Mouse (Mus musculus) liver, embryonic 14.5 days (tissue): Measurements from ENCODE around the gene Scn8a. TPM values are rescaled to one million over a fixed set of nuclear protein-coding genes. Genes with fewer than 3 reads are reported as not detected.

ENCODE experiments used
- ATAC-seq: fragments of 200-750 bp; cut with Nextera tagmentation; 2 replicates; pipeline ENCODE4 v1.8.0; 2017; ENCODE audit warnings: moderate number of reproducible peaks, mild to moderate bottlenecking, moderate library complexity; ENCODE audit not compliant: insufficient read depth
- DNase-seq, 3 experiments: peaks; one replicate each; pipeline ENCODE4 v3.0.0-alpha.2; 2012 to 2013; ENCODE audit warnings: low read depth in 3 of 3, low spot score in 3 of 3
- H3K27ac ChIP-seq: fragments of 300-500 bp; sonication (generic); 2 replicates; pipeline ENCODE4 v1.5.1; 2014; ENCODE audit warnings: moderate library complexity, mild to moderate bottlenecking, control low read depth, inconsistent platforms
- H3K27me3 ChIP-seq: fragments of 300-500 bp; sonication (generic); 2 replicates; pipeline ENCODE4 v1.6.1; 2014; ENCODE audit warnings: mild to moderate bottlenecking, low read length, moderate library complexity; ENCODE audit not compliant: control insufficient read depth, insufficient read depth
- H3K36me3 ChIP-seq: fragments of 300-500 bp; sonication (generic); replicated peaks from 2 replicates; pipeline ENCODE4 v1.6.1; 2014; ENCODE audit warnings: low read depth; ENCODE audit not compliant: control insufficient read depth, insufficient read depth
- H3K4me1 ChIP-seq, 2 experiments: fragments of 200-500 bp in 1 of 2; fragments of 300-500 bp in 1 of 2; sonication (generic) in 1 of 2; replicated peaks; 2 replicates each; pipeline ENCODE4 v1.6.1; 2012 to 2014; ENCODE audit warnings: antibody characterized with exemption in 1 of 2, inconsistent platforms in 1 of 2, low read length in 1 of 2; ENCODE audit not compliant: control insufficient read depth in 2 of 2, insufficient read depth in 2 of 2
- H3K4me2 ChIP-seq: fragments of 300-500 bp; sonication (generic); 2 replicates; pipeline ENCODE4 v1.6.1; 2014; ENCODE audit warnings: low read depth, mild to moderate bottlenecking, control low read depth, moderate library complexity
- H3K4me3 ChIP-seq, 2 experiments: fragments of 200-500 bp in 1 of 2; fragments of 300-500 bp in 1 of 2; sonication (generic) in 1 of 2; 2 replicates each; pipeline ENCODE4 v1.5.1; 2012 to 2014; ENCODE audit warnings: low read depth in 2 of 2, low read length in 2 of 2, mild to moderate bottlenecking in 2 of 2, control low read depth in 1 of 2, inconsistent platforms in 1 of 2, moderate library complexity in 1 of 2; ENCODE audit not compliant: insufficient read depth in 1 of 2
- H3K9ac ChIP-seq: fragments of 300-500 bp; sonication (generic); replicated peaks from 2 replicates; pipeline ENCODE4 v1.6.1; 2014; ENCODE audit warnings: mild to moderate bottlenecking, control low read depth, moderate library complexity
- H3K9me3 ChIP-seq: fragments of 300-500 bp; sonication (generic); 2 replicates; pipeline ENCODE4 v1.6.1; 2016; ENCODE audit warnings: low read length, mixed read lengths; ENCODE audit not compliant: control insufficient read depth
- CTCF ChIP-seq: IDR thresholded peaks from 2 replicates; pipeline ENCODE4 v1.5.1; 2016; ENCODE audit warnings: antibody characterized with exemption, low read depth, control low read depth
- EP300 ChIP-seq: IDR thresholded peaks from 2 replicates; pipeline ENCODE4 v1.6.1; 2016; ENCODE audit warnings: antibody characterized with exemption, low read depth
- WGBS: fragments of 180-500 bp; shearing (Covaris S2); extraction: QIAGEN DNeasy Blood & Tissue Kit; methylation state at CpG from one replicate; pipeline ENCODE4 v1.1.7; 2014; ENCODE audit not compliant: insufficient replicate concordance; 5-methylcytosine and 5-hydroxymethylcytosine counted together
- polyA plus RNA-seq, 2 experiments: library from polyadenylated mRNA; depleted of rRNA in 1 of 2; stranded (reverse) in 1 of 2; unstranded in 1 of 2; fragments of >200 nt; fragmentation: Nextera tagmentation in 1 of 2; extraction: Ambion mirVana in 1 of 2; gene quantifications; 2 replicates each; pipeline versions ENCODE4 v1.2.1 to v1.2.3; 2012 to 2014

The Scn8a gene
- polyA plus RNA-seq, 2 experiments, result 0.13 to 0.41 TPM

DNA sequence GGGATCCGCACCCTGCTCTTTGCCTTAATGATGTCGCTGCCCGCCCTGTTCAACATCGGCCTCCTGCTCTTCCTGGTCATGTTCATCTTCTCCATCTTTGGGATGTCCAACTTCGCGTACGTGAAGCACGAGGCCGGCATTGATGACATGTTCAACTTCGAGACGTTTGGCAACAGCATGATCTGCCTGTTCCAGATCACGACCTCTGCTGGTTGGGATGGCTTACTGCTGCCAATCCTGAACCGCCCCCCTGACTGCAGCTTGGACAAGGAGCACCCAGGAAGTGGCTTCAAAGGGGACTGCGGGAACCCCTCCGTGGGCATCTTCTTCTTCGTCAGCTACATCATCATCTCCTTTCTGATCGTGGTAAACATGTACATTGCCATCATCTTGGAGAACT lies 170.0 kb downstream of the Scn8a start:
- Histone ChIP-seq H3K4me1 (no peaks in the 10 kb centered on the region), H3K36me3 (no peaks in the 10 kb centered on the region), H3K9me3 (no peaks in the 10 kb centered on the region), H3K4me3 (no peak overlapping the region), H3K9ac (no peak overlapping the region), H3K27ac (no peak overlapping the region), H3K27me3 (peaks cover 29% of the 10 kb centered on the region), H3K4me2 (no peak overlapping the region)
- ATAC-seq (no peak), DNase-seq (no peak)
- no peak for TF ChIP-seq EP300
- peak; percentile 50 for TF ChIP-seq CTCF
- 39% methylated on average over 17 of the region's 17 CpGs for WGBS

DNA sequence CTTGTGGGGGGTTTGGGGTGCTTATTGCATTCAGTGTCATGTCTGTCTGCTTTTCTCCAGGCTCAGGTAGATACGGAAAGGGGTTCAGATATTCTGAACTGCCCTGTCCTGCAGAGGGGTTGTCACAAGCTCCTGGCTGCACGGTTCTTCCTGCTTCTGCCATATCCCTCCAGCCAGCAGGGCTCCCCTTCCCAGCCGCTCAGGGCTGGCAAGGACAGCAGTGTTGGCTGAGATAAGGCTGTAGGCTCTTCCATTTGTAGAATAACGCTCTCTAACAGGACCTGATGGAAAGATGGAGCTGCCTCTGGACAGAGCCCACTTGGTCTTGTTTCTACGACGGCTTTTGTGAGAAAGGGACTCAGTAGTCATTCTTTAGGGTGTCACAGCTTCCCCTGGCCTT lies 172.3 kb downstream of the Scn8a start:
- Histone ChIP-seq H3K4me3 (no peak overlapping the region), H3K27ac (no peak overlapping the region), H3K4me1 (no peaks in the 10 kb centered on the region), H3K9ac (no peak overlapping the region), H3K27me3 (peaks cover 51% of the 10 kb centered on the region), H3K9me3 (no peaks in the 10 kb centered on the region), H3K4me2 (no peak overlapping the region), H3K36me3 (no peaks in the 10 kb centered on the region)
- whole genome bisulfite sequencing, result 34% methylated on average over 6 of the region's 6 CpGs
- DNase-seq (no peak), ATAC-seq (no peak)
- TF ChIP-seq EP300 (no peak), CTCF (no peak)

DNA sequence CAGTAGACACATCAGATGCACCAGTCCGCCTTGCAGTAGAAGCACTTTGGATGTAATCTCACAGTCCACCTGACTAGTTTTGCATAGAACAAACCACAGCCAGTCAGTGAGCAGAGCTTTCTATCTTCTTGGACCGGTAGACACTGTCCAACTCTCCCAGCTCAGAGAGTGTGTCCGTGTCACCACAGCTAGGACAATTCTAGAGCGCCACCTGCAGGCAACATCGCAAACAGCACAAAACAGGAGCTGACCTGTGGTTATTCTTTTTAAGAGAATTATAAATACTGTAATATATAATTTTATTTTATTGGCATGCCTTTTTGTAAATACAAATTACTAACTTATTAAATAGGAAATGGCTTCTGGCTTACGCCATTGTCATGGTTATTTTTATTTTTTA lies 173.0 kb downstream of the Scn8a start:
- DNase-seq (peak in 1 of 3 experiments; percentile 12), ATAC-seq (no peak)
- 19% methylated on average over 6 of the region's 6 CpGs for WGBS
- H3K27me3 ChIP-seq, result peaks cover 58% of the 10 kb centered on the region
- no peak overlapping the region for H3K27ac ChIP-seq
- no peaks in the 10 kb centered on the region for H3K9me3 ChIP-seq
- H3K4me1 ChIP-seq, result no peaks in the 10 kb centered on the region
- no peak overlapping the region for H3K9ac ChIP-seq
- no peaks in the 10 kb centered on the region for H3K36me3 ChIP-seq
- TF ChIP-seq EP300 (no peak), CTCF (peak; percentile 71)
- no peak overlapping the region for H3K4me3 ChIP-seq
- H3K4me2 ChIP-seq, result no peak overlapping the region

DNA sequence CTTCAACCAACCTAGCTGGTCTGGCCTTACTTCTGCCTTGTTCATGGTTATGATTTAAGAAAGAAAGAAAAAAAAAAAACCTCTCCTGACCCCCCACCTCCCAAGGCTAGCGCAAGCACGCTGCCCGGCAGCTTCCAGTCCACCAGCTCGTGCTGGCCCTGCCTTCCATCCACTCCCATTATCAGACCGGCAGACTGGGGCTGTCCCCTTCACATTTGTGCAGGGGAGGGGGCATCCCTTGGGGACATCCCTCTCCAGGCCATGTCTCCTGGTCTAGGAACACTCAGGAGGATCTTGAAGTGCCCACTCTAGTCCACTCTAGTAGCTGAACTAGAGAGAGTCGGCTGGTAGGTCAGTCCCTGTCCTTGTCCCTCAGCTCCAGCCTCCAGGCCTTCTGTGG lies 174.9 kb downstream of the Scn8a start:
- no peak overlapping the region for H3K4me2 ChIP-seq
- ATAC-seq (no peak), DNase-seq (no peak)
- H3K27ac ChIP-seq, result no peak overlapping the region
- no peak overlapping the region for H3K4me3 ChIP-seq
- peaks cover 58% of the 10 kb centered on the region for H3K27me3 ChIP-seq
- H3K36me3 ChIP-seq, result no peaks in the 10 kb centered on the region
- no peak for TF ChIP-seq CTCF
- no peak for TF ChIP-seq EP300
- H3K4me1 ChIP-seq, result no peaks in the 10 kb centered on the region
- WGBS, result 39% methylated on average over 6 of the region's 6 CpGs
- H3K9ac ChIP-seq, result no peak overlapping the region
- no peaks in the 10 kb centered on the region for H3K9me3 ChIP-seq

DNA sequence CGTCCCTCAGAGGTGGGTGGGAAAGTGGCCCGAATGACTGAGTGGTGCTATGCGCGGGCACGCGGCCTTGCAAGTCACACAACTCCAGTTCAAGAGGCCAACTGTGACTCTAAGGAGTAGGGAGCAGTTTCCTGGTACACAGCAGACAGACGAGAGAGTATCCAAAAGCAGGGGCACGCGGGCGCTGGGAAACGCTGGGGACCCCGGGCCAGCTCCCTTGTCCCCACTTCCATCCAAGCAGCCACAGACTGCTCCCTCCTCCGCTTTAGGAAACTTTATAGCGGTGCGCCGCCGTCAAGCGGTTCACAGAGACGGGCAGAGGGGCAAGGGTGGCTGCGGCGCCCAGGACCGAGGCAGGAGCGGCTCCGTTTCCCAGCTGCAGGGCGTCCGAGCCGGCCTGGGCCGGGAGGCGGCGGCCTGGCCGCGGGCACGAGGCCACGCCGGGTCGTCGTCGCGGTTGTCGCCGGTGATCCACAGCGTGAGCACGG lies 176.4 kb downstream of the Scn8a start:
- Histone ChIP-seq H3K27me3 (peaks cover 45% of the 10 kb centered on the region), H3K9ac (no peak overlapping the region), H3K9me3 (no peaks in the 10 kb centered on the region), H3K27ac (no peak overlapping the region), H3K36me3 (no peaks in the 10 kb centered on the region), H3K4me2 (peak overlapping the region; percentile 52), H3K4me1 (no peaks in the 10 kb centered on the region), H3K4me3 (peak overlapping the region in 1 of 2 experiments; percentile 34; a peak in 2 of 4 replicates)
- WGBS, result 2% methylated on average over 43 of the region's 43 CpGs
- no peak for TF ChIP-seq CTCF
- TF ChIP-seq EP300, result no peak
- DNase-seq (no peak), ATAC-seq (no peak)
